Mouse (Mus musculus) cortical plate, adult 2 months (tissue): ENCODE results near the gene Osgin1.

Experiments used
- CTCF ChIP-seq: fragments of 200-500 bp; IDR thresholded peaks from 2 replicates; pipeline ENCODE4 v1.5.1; 2011; ENCODE audit warnings: mild to moderate bottlenecking, control low read depth, low read length; ENCODE audit not compliant: insufficient read depth; ENCODE audit errors: extremely low read depth
- POLR2A ChIP-seq: fragments of 200-500 bp; IDR thresholded peaks from 2 replicates; pipeline ENCODE4 v1.6.1; 2011; ENCODE audit warnings: mild to moderate bottlenecking, low read length, control low read depth; ENCODE audit not compliant: insufficient read depth; ENCODE audit errors: extremely low read depth

GRCm38 (mm10) chr8:119433582-119434174, at the start of gene Osgin1:
- TF ChIP-seq CTCF: no peak
- TF ChIP-seq POLR2A: no peak
